Mouse (Mus musculus) kidney, postnatal 36 days (tissue): ENCODE results near the gene Rec8.

Experiments used
- DNase-seq, 2 experiments: peaks; one replicate each; pipeline ENCODE4 v3.0.0; 2021 to 2022; ENCODE audit warnings: mixed read lengths in 2 of 2

Rec8 gene

GRCm38 (mm10) chr14:55617822-55618221, at the start of gene Rec8:
Gene Rec8, plus strand, starts transcription at chr14:55618037.
- DNase-seq: peak; percentile 51 to 64

DNA sequence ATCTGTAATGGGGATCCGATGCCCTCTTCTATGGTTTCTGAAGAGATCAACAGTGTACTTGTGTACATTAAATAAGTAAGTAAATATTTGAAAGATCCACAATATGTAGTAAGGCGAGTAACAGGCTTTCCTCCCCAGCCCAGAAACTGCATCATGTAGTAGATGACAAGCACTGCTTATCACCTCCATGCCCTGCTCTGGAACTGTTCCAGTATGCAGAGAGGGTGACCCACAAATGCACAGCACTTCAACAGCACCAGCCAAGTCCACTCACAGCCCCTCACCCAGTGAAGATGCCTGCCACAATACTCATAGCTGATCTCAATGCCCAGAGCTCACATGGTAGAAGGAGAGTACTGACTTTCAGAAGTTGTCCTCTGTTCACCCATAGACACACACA, 47.2 kb upstream of the Rec8 start:
- DNase-seq: no peak

DNA sequence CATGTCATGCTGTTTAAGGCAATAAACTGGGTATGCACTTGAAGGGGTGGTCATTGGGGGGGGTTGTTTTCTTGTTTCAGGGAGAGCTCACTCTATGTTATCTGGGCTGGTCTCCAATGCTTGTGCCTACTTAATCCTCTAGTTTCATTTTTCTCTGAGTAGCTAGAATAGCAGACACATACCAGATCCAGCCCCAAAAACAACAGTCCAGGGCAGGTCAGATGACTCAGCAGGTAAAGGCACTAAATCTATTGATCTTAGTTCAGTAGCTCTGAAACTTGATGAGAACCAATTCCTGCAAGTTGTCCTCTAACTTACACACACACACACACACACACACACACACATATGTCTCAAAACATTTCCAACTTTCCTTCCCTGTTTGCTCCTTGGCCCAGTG, 46.1 kb upstream of the Rec8 start:
- DNase-seq: no peak

- DNase-seq: no peak
Observed at GRCm38 (mm10) chr14:55575302-55575701, 42.5 kb upstream of the Rec8 start, which contains the start of gene Fitm1. Gene Fitm1, plus strand, starts transcription at chr14:55575617.

- DNase-seq: peak; percentile 66 to 70
Observed at GRCm38 (mm10) chr14:55575711-55576110, 42.1 kb upstream of the Rec8 start.

- DNase-seq: peak in 1 of 2 experiments; percentile 60
Observed at GRCm38 (mm10) chr14:55576376-55576775, 41.5 kb upstream of the Rec8 start.

DNA sequence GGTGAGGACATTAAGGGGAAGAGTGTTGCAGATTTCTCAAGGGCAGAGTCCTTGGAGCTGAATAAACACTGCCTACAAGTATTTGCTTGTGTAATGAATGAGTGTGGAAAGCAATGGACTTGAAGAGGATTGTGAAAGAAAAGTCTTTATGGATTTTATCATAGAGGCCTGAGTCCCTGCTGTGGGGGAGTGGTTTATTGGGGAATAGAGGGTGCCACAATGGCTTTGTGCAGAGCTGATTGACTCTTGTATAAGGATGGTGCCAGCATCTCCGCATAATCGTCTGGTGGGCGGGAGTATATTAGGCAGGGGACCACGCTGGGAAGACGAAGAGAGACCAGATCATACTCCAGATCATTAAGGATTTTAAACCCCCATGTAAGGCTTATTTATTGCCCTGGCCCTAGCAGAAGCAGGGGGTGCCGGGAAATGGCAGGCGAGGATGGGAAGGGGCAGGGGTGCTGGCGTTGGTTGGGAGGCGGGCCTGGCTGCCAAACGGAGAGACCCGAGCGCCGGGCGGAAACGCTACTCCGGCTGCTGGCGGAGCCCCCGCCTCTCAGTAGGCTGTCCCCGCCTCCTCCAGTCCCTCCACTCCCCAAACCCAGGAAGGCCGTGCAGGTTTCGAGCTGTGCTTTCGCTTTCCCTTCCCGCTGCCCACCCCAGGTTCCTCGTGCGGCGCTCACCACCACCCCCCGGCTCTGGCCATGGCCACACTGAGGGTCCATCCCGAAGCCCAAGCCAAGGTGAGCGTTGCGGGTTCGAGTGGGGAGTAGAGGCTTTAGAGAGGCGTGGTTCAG, 39.8 kb upstream of the Rec8 start, which contains the start of gene Psme1:
Gene Psme1, plus strand, starts transcription at position 253 of the 797 bp plus-strand sequence.
- peak; percentile 85 to 89 for DNase-seq

DNA sequence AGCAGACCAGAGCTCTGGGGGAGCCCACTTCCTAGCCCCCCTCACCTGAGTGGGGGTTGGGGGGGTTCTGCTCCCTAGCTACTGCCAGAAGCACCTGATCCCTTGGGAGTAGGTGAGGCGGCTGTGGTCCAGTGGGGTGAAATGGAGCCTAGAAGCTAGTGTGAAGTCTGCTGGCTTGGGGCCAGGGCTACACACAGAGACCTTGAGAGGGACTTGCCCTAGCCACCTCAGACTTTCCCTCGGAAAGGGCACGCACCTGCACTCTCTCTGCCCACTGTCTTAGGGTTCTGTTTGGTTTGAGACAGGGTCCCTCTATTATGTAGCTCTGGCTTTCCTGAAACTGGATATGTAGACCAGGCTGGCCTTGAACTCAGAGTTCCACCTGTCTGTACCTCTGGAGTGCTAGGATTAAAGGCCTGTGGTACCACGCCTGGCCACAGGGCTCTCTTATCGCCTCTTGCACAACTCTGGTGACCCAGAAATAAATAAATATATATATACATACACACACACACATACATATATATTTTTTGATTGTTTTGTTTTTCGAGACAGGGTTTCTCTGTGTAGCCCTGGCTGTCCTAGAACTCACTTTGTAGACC, 39.1 kb upstream of the Rec8 start:
- DNase-seq: peak; percentile 73 to 87

- no peak for DNase-seq
Observed at GRCm38 (mm10) chr14:55579511-55580496, 38.0 kb upstream of the Rec8 start.

DNA sequence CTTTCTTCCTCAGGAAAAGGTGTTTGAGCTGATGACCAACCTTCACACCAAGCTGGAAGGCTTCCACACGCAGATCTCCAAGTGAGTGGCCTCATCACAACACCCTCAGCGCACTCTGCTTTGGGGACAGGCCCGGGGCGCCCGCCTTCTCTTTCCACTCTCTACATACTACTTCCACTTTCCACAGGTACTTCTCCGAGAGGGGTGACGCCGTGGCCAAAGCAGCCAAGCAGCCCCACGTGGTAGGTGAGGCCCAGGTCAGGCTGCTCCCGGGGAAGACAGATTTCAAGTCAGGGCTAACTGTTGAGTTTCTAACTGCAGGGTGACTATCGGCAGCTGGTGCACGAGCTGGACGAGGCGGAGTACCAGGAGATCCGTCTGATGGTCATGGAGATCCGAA, 37.1 kb upstream of the Rec8 start:
- DNase-seq: no peak

DNA sequence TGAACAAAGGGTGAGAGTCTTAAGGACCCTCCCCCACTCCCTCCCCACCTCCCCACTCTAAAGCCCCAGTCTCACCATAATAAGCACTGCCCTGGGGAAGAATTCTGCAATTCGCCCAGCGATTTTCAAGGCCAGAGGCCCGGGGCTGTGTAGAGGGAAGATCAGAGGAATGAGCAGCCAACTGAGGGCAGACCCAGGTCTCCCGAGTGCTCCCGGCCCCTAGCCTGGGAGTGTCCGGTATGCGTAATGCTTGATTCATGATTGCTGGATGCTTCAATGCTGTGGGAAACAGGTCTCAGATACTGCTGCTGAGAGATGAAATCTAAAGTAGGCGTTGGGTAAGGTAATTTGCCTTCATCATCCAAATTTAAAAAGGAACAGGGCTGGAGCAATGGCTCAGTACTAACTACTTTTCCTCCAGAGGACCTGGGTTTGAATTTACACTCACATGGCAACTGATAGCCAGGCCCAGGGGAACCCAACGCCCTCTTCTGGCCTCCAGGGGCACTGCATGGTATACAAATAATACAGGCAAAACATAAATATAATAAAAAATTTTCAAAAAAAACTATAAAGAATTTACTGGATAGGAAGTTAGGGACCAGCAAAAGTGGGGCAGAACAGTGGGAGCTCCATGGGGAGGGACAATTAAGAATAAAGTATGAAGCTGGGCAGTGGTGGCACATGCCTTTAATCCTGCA, 35.7 kb upstream of the Rec8 start:
- no peak for DNase-seq

DNA sequence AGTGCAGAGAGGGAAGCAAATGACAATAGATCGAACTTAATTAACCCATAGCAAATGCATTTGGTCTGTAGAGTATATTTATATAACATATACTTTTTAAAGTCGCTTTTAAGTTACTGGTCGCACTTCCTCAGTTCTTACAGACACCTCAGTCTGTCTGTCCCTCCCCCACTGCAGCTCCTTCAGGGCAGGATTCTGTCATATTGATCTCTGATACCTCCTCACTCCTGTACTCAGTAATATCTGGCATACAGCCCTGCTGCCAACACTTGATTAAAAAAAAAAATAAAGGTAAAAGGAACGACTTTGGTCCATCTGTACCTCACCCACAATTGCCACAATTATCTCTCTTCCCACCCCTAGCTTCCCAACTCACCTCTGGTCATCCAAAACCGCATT, 33.5 kb upstream of the Rec8 start:
- no peak for DNase-seq

GRCm38 (mm10) chr14:55584702-55585565, 32.9 kb upstream of the Rec8 start, which contains the start of gene Emc9:
Gene Emc9, minus strand, starts transcription at chr14:55585302.
- DNase-seq: peak; percentile 88 to 89

- no peak for DNase-seq
Observed at GRCm38 (mm10) chr14:55585566-55585960, 32.3 kb upstream of the Rec8 start.

DNA sequence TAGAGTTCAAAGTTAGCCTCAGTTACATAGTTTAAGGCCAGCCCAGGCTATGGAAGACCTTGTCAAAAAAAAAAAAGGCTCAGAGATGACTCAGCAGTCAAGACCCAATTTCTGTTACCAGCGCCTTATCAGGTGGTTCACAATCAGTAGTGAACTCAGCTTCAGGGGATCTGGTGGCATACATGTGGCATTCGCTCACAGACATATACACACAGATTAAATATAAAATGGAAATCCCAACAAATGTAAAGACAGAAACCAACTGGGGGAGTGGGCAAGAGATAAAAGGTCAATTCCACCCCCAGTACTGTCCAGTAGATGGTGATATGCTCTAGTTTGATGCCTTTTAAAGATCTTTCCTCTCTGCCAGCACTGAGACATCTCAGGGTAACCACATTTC, 31.7 kb upstream of the Rec8 start:
- DNase-seq: no peak

- no peak for DNase-seq
Observed at GRCm38 (mm10) chr14:55589271-55589670, 28.6 kb upstream of the Rec8 start.

DNA sequence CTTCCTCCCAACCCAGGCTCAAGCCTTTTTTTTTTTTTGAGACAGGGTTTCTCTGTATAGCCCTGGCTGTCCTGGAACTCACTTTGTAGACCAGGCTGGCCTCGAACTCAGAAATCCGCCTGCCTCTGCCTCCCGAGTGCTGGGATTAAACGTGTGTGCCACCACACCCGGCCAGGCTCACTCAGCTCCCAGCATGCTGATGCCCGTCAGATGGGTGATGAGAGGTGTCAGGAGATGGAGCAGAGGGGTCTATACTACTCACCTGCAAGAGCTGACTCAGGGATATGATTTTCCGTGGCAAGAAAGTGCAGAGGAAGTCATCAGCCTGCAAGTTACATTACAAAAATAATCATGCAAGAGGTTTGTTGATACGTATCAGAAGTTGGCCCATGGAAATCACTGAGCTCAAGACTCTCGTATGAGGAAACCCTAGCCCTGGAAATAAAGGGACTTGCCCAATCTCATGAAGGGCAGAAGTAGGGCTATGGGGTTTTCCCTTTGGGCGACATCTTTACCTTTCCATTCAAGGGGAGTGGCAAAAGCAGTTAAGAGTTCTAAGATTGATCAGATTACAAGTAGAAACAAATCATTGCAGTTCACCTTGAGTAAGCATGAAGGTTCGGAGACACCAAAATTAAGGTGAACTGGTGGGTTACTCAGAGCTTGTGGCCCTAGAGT, 27.9 kb upstream of the Rec8 start:
- no peak for DNase-seq

- DNase-seq: peak; percentile 93 to 99
Observed at GRCm38 (mm10) chr14:55590748-55591330, 27.0 kb upstream of the Rec8 start, which contains the start of gene Psme2. Gene Psme2, minus strand, starts transcription at chr14:55591113.

GRCm38 (mm10) chr14:55591331-55591891, 26.4 kb upstream of the Rec8 start, which contains the start of gene Rnf31:
Gene Rnf31, plus strand, starts transcription at chr14:55591708.
- DNase-seq: peak; percentile 96 to 99

DNA sequence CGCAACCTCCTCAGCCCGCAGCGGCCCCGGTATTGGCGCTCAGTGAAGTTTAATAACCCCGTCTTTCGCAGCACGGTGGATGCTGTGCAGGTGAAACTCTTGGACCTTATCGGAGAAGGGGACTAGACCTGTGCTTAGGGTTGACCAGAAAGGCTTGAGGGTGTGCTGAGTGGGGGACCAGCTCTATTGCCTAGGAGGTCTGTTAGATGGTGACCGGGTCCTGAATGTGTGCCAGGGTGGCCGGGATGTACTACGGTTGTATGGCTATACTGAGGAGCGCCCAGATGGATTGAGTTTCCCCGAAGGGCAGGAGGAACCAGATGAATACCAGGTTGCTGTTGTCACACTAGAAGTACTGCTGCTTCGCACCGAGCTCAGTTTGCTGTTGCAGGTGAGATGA, 25.6 kb upstream of the Rec8 start:
- DNase-seq: peak in 1 of 2 experiments; percentile 38
